Mouse (Mus musculus) hindbrain, embryonic 10.5 days (tissue): ENCODE data around the gene Fosl2. TPM values are rescaled to one million over a fixed set of nuclear protein-coding genes. Genes with fewer than 3 reads are reported as not detected.
"Not testable (repeated sequence)": the region's sequence is repeated elsewhere in the genome, so short reads cannot be mapped to it uniquely, and the experiment has no call there.

Experiments used
- DNase-seq: peaks from one replicate; pipeline ENCODE4 v3.0.0-alpha.2; 2017; ENCODE audit warnings: low spot score
- H3K27ac ChIP-seq: fragments of 300-500 bp; sonication (generic); 2 replicates; pipeline ENCODE4 v1.5.1; 2016; ENCODE audit warnings: mild to moderate bottlenecking, moderate library complexity
- H3K27me3 ChIP-seq: fragments of 300-500 bp; sonication (generic); 2 replicates; pipeline ENCODE4 v1.6.1; 2016; ENCODE audit warnings: mild to moderate bottlenecking; ENCODE audit not compliant: poor library complexity, insufficient read depth, severe bottlenecking
- H3K36me3 ChIP-seq: fragments of 300-500 bp; sonication (generic); 2 replicates; pipeline ENCODE4 v1.6.1; 2016; ENCODE audit warnings: mild to moderate bottlenecking, moderate library complexity
- H3K4me1 ChIP-seq: fragments of 300-500 bp; sonication (generic); replicated peaks from 2 replicates; pipeline ENCODE4 v1.6.1; 2016; ENCODE audit warnings: mild to moderate bottlenecking
- H3K4me3 ChIP-seq: fragments of 300-500 bp; sonication (generic); 2 replicates; pipeline ENCODE4 v1.5.1; 2016; ENCODE audit warnings: mild to moderate bottlenecking, moderate library complexity
- H3K9me3 ChIP-seq: fragments of 300-500 bp; sonication (generic); 2 replicates; pipeline ENCODE4 v1.6.1; 2016; ENCODE audit warnings: mild to moderate bottlenecking, moderate library complexity
- WGBS: fragments of 180-500 bp; shearing (Covaris S2); methylation state at CpG from one replicate; pipeline ENCODE4 v1.1.7; 2016; 5-methylcytosine and 5-hydroxymethylcytosine counted together
- polyA plus RNA-seq: library from polyadenylated mRNA; unstranded; fragments of >200 nt; fragmentation: Nextera tagmentation; extraction: Ambion mirVana; gene quantifications from 2 replicates; pipeline ENCODE4 v1.2.1, GENCODE M21; 2016

Gene Fosl2
- polyA plus RNA-seq, 1 experiment from 2014 or later, result 0.55 TPM

DNA sequence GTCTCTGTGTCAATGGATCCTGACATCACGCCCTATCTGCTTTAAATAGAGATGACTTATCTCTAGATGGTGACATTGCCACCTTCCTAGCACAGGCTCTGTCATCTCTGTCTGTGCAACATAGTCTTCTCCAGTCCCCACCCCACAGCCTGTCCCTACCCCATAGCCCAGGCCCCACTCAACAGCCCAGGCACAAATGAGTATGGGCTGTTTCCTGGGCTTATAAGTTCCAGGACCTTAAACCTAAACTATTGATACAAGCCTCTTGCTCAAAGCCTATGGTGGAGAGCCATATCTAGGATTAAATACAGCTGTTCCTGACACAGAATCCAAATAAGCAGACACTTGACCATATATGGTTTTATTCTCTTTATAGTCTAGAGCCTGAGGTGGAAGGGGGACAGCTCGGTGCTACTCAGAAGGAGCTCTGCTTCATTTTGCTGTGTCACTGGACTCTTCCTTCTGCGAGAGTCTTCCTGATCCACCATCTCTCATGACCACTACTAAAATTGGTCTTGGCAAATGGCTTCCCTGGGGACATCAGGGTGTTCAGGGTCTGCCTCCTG is 28.0 kb downstream of the Fosl2 start:
- WGBS, result 95% methylated on average over 3 of the region's 3 CpGs
- Histone ChIP-seq H3K9me3 (no peaks in the 10 kb centered on the region), H3K27me3 (no peaks in the 10 kb centered on the region), H3K36me3 (no peaks in the 10 kb centered on the region), H3K4me1 (no peaks in the 10 kb centered on the region), H3K4me3 (no peak overlapping the region), H3K27ac (no peak overlapping the region)
- DNase-seq, result no peak

DNA sequence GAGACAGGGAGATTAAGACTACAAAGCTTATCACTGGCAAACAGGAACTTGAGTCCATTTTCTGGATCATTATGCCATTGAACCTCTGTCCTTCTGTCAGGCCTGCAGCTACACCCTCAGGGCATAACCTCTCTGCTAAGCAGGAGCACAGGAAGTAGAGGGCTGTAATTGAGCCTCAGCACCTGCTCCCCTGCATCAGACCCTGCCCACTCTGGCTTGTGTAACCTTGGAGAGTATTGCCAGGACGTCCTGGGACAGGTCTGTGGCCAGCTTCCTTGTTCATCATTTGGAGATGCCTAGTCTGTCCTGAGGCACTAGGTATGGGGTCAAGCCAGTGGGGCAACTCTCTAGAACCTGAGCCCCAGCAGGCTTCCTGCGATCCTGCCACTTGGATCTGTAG is 36.6 kb downstream of the Fosl2 start:
- Histone ChIP-seq H3K9me3 (no peaks in the 10 kb centered on the region), H3K4me1 (peaks cover 12% of the 10 kb centered on the region), H3K4me3 (no peak overlapping the region), H3K36me3 (no peaks in the 10 kb centered on the region), H3K27me3 (no peaks in the 10 kb centered on the region), H3K27ac (no peak overlapping the region)
- WGBS, result 79% methylated on average over 2 of the region's 2 CpGs
- no peak for DNase-seq

DNA sequence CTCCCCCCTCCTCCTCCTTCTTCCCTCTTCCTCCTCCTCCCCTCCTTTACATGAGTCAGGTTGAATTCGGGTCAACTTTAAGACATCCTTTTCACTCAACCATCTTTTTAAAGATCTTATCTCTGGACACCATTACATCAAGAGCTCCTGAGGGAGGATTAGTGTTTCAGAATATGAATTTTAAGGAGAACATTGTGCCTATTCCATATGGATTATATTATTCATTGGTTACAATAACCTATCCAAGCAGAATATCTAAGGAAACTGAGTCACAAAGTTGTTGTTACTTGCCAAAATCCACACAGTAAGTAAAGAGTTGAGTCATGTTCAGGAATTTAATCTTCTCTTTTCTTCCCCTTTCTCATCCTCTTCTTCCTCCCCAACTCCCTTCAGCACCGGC is 41.2 kb downstream of the Fosl2 start:
- 80% methylated on average over 2 of the region's 2 CpGs for WGBS
- Histone ChIP-seq H3K36me3 (no peaks in the 10 kb centered on the region), H3K4me1 (0 out of 2 replicates have a peak, but pooled peaks cover 5% of the 10 kb centered on the region), H3K27ac (no peak overlapping the region), H3K4me3 (no peak overlapping the region), H3K9me3 (no peaks in the 10 kb centered on the region), H3K27me3 (no peaks in the 10 kb centered on the region)
- no peak for DNase-seq

DNA sequence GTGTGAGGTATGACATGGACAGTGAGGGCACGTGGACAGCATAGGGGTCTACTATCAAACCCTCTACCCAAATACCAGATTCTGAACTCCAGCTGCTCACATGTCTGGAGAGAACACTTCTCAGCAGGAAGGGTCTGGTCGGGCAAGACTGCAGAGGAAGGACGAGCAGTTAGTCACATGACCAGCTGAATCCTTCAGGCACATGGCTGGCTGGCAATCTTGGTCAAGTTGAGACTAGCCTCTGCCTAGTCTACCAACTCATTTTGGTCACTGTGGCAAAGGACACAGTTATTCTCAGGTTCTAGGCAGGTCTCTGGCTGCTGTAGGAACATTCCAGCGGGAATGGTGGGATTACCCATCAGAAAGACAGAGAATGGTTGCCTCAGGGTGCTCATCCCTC is 42.1 kb downstream of the Fosl2 start:
- H3K4me3 ChIP-seq, result no peak overlapping the region
- no peaks in the 10 kb centered on the region for H3K36me3 ChIP-seq
- 75% methylated on average over 4 of the region's 4 CpGs for whole genome bisulfite sequencing
- H3K4me1 ChIP-seq, result no peaks in the 10 kb centered on the region
- no peaks in the 10 kb centered on the region for H3K27me3 ChIP-seq
- DNase-seq, result no peak
- no peaks in the 10 kb centered on the region for H3K9me3 ChIP-seq
- no peak overlapping the region for H3K27ac ChIP-seq

DNA sequence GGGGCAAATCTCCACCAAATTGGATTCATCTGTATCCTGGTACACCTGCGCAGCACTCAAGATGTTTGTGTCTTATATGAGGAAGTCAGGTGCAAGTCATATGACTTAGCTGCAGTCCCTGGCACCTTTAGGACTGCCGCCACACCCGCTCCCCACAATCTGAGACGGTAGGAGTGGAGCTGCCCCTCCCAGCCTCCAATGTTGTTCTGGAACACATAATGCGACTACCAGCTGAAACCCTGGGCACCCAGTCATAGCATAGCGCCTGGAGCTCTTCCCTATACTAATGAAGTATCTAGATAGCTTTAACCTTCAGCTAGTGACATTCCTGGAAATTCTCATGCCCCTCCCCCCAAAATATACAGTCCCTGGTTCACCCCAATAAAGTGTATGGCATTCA is 43.1 kb downstream of the Fosl2 start:
- WGBS, result 85% methylated on average over 5 of the region's 6 CpGs
- not testable (repeated sequence) for H3K9me3 ChIP-seq, H3K27me3 ChIP-seq, H3K36me3 ChIP-seq, DNase-seq, H3K4me3 ChIP-seq, H3K4me1 ChIP-seq, H3K27ac ChIP-seq

DNA sequence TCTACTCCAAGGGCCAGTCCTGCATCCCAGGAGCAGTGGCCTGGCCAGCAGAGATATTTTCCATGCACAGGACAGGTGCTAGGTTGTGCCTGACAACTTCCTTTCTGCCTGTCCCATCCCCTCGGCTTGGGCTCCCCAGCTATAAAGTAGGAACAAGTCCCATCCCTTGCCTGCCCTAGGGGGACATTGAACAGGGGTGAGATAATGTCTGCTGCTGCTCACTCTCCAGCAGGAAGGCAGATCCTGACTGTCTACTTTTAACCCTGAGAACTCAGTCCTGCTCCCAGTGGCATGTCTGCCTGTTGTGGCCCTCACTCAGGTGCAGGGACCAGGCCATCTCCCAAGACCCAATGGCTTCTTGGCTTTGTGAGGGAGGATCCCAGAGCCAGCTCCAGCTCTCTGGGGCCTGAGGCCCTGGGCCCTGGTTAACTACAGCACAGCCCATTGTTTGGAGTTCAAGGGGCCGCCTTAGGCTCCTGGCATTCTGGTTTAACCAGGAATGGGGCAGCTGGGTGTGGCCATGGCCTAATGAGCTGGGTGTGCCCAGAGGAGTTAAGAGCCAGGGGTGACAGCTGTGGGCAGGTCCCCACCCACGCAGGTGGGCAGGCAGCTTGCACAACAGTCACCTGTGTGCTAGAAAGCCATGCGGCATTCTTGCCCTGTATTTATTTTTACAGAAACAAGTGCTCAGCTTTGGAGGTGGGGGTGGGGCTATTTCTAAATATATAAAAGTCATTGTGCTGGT is 47.5 kb downstream of the Fosl2 start:
- DNase-seq, result no peak
- Histone ChIP-seq H3K27ac (no peak overlapping the region), H3K36me3 (no peaks in the 10 kb centered on the region), H3K4me3 (no peak overlapping the region), H3K27me3 (no peaks in the 10 kb centered on the region), H3K4me1 (peaks cover 6% of the 10 kb centered on the region; the same call in 1 of the 2 replicates), H3K9me3 (no peaks in the 10 kb centered on the region)
- WGBS, result 69% methylated on average over 4 of the region's 4 CpGs

DNA sequence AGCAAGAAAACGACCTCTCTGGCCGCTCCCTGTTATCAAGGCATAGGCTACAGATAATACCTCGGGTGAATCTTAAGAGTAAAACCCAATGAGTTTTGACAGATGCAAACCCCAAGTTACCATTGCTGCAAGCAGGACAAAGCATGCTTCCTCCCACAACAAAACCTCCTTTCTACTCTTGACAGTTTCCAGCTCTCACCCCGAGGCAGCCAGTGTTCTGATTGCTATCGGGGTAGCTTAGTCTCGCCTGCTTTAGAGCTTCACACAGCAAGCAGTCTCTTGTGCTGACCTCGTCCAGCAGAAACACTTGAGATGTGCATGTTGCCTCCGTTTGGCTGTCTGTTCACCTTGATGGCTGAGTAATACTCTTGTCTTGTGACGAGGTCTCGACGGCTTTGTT is 52.1 kb downstream of the Fosl2 start:
- DNase-seq, result no peak
- 51% methylated on average over 11 of the region's 11 CpGs for WGBS
- Histone ChIP-seq H3K4me3 (no peak overlapping the region), H3K27me3 (no peaks in the 10 kb centered on the region), H3K9me3 (no peaks in the 10 kb centered on the region), H3K4me1 (peaks cover 6% of the 10 kb centered on the region; the same call in 1 of the 2 replicates), H3K36me3 (no peaks in the 10 kb centered on the region), H3K27ac (no peak overlapping the region)

DNA sequence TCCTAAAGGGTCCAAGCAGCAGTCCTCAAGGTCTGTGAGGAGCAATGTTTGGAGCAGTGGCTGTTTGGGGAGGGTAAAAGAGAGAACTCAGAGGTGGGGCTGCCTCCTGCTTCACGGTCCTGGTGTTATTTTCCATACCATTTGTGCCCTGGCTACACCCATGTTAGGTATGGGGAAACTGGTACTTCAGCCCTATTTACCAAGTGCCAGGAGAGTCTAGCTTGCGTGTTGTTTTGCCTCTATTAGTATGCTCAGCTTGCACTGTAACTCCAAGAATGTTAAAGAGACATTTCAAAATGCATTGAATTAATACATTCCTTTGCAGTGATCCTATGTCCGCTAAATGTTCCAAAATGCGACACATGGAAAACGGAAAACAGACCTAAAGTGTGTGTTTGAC is 55.7 kb downstream of the Fosl2 start:
- DNase-seq, result no peak
- Histone ChIP-seq H3K9me3 (no peaks in the 10 kb centered on the region), H3K4me3 (no peak overlapping the region), H3K36me3 (no peaks in the 10 kb centered on the region), H3K27me3 (no peaks in the 10 kb centered on the region), H3K27ac (no peak overlapping the region), H3K4me1 (peaks cover 2% of the 10 kb centered on the region; the same call in 1 of the 2 replicates)
- 87% methylated on average over 5 of the region's 5 CpGs for WGBS

DNA sequence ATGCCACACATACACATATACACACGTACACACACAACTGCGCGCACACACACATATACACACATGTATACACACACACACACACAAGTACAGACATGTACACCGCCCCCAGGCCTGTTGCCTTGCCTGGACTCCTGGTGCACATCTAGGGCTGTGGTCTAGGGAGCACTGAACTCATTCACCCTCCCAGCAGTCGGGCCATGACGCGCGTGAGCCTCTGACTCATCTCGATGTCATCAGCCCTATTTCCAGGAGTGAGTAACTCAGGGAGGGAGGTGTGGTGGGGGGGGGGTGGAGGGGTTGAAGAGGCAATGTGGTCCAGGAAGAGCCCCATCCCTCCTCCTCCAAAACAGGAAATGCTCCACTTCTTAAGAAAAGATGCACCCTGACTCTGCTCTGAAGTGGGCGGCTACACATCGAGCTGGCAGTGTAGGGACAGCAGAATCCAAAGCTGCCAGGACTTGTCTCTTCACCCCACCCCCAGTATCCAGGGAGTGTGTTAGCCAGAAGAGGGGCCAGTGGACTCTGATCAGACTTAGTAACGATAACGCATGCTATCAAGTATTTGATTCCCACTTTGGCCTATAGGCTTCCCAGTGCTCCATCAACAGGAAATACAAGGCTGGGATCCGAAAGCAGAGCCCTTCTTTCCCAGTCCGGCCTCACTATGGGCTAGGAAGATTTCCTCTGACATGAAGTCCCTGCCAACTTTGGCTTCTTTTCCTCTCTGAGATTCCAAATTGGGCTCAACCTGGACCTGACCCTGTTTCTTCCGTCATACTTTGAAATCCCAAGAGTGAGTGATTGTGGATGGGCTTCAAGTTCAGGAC is 56.6 kb downstream of the Fosl2 start:
- no peak for DNase-seq
- Histone ChIP-seq H3K27ac (no peak overlapping the region), H3K4me3 (no peak overlapping the region), H3K4me1 (peaks cover 2% of the 10 kb centered on the region; the same call in 1 of the 2 replicates), H3K36me3 (no peaks in the 10 kb centered on the region), H3K9me3 (no peaks in the 10 kb centered on the region), H3K27me3 (no peaks in the 10 kb centered on the region)
- WGBS, result 87% methylated on average over 16 of the region's 16 CpGs

DNA sequence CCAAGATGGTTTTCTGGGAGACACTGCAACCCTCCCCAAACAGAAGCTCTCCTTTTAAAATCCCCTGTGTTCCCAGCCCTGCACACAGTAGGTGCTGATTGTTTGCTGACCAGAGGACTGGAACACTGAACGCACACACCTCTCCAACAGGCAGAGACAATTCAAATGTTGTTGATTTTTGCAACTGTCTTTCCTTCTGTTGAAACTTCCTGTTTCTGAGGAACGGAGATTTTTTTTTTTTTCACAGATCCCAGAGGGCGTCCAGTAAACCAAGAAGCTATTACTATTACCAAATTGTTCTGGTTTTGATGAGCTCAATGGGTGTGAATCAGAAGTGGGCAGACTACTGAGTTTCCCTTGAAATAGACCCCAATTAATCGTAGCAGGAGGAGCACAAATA is 58.6 kb downstream of the Fosl2 start:
- DNase-seq, result no peak
- no peak overlapping the region for H3K4me3 ChIP-seq
- H3K36me3 ChIP-seq, result no peaks in the 10 kb centered on the region
- 80% methylated on average over 4 of the region's 4 CpGs for WGBS
- peaks cover 2% of the 10 kb centered on the region; the same call in 1 of the 2 replicates for H3K4me1 ChIP-seq
- no peaks in the 10 kb centered on the region for H3K27me3 ChIP-seq
- H3K9me3 ChIP-seq, result no peaks in the 10 kb centered on the region
- H3K27ac ChIP-seq, result no peak overlapping the region

DNA sequence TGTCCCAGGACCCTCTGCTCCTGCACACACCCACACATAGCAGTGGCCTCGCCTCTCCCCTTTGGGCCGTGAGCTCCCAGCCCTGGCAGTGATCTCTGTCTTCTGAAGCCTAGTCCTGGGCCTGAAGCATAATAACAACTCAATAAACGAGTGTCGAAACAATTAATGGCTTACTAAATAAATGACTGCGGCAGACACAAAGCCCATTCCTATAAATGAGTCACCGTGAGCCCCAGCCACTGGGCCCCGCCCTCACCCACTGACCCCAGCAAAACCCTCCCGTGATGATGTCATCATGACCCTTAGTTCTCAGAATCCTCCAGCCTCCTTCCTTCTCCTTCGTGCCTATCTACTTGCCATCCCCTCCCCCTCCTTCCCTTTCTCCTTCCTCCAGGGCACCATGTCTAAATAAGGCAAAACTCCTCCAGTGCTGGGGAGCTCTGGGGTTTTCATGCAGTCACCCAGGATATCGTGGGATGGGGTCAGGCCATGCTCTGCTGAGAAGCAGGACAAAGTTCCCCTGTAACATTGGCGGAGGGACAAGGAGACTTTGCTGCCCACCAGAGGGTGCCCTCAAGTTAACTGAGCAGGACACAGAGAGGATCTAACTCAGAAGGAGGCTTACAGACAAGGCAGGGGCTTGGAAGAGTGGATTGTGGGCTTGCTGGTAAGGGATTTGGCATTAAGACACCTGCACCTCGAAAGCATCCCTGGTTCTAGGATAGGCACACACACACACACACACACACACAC is 60.4 kb downstream of the Fosl2 start:
- WGBS, result 71% methylated on average over 12 of the region's 12 CpGs
- DNase-seq, result no peak
- peaks cover 2% of the 10 kb centered on the region; the same call in 1 of the 2 replicates for H3K4me1 ChIP-seq

DNA sequence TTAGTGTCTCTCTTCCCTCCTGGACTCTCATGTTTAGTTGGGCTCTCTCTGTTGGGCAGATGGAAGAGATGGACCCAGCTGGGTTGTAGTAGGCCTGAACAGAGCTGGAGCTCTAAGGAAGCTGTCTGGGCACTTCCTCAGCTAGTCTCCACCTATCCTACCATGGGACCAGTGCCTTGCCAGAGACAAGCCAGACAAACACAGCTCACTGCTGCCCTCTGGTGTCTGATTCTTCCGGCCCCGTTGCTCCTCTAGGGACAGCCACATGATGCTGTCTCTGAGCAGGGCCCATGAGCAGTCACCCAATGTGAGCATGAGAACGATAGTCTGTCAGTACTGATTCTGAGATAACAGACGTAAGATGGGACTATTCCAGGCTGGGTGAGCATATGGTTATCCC is 62.1 kb downstream of the Fosl2 start:
- Histone ChIP-seq H3K9me3 (no peaks in the 10 kb centered on the region), H3K27me3 (no peaks in the 10 kb centered on the region)

More for the DNA sequence above, 60.4 kb downstream of the Fosl2 start:
- Histone ChIP-seq H3K9me3 (no peaks in the 10 kb centered on the region), H3K4me3 (no peak overlapping the region), H3K27me3 (no peaks in the 10 kb centered on the region), H3K36me3 (no peaks in the 10 kb centered on the region), H3K27ac (no peak overlapping the region)

More for the DNA sequence above, 62.1 kb downstream of the Fosl2 start:
- peak; percentile 89 for DNase-seq
- Histone ChIP-seq H3K4me3 (no peak overlapping the region), H3K36me3 (no peaks in the 10 kb centered on the region), H3K27ac (no peak overlapping the region), H3K4me1 (peaks cover 2% of the 10 kb centered on the region; the same call in 1 of the 2 replicates)
- WGBS, result 14% methylated on average over 4 of the region's 4 CpGs
